Mouse (Mus musculus): ENCODE results near the gene Ccdc134. TPM values are rescaled to one million over a fixed set of nuclear protein-coding genes. Genes with fewer than 3 reads are reported as not detected.

The Ccdc134 gene
- total RNA-seq, 2 experiments from 2014 or later = 12.7 to 16.2 TPM

GRCm38 (mm10) chr15:82146770-82147610 lies 19.3 kb downstream of the Ccdc134 start, which contains the start of gene Srebf2:
Srebf2 (plus strand) TSS chr15:82147181.
- DNase-seq (ENCODE audit: low spot score in 2 of 2) = peak; percentile 98 to 99

- DNase-seq (ENCODE audit: low spot score in 2 of 2) = peak; percentile 57 to 68
Observed at GRCm38 (mm10) chr15:82147611-82148111, 19.9 kb downstream of the Ccdc134 start.

GRCm38 (mm10) chr15:82148510-82148911 lies 20.8 kb downstream of the Ccdc134 start:
- DNase-seq (ENCODE audit: low spot score in 2 of 2) = no peak

GRCm38 (mm10) chr15:82150042-82150441 lies 22.3 kb downstream of the Ccdc134 start:
- no peak for DNase-seq (ENCODE audit: low spot score in 2 of 2)

- no peak for DNase-seq (ENCODE audit: low spot score in 2 of 2)
Observed at GRCm38 (mm10) chr15:82151176-82151575, 23.5 kb downstream of the Ccdc134 start.

- no peak for DNase-seq (ENCODE audit: low spot score in 2 of 2)
Observed at GRCm38 (mm10) chr15:82152022-82152421, 24.3 kb downstream of the Ccdc134 start.

GRCm38 (mm10) chr15:82152435-82152834 lies 24.7 kb downstream of the Ccdc134 start:
- DNase-seq (ENCODE audit: low spot score in 2 of 2) = no peak

- no peak for DNase-seq (ENCODE audit: low spot score in 2 of 2)
Observed at GRCm38 (mm10) chr15:82156298-82156697, 28.6 kb downstream of the Ccdc134 start.

- no peak for DNase-seq (ENCODE audit: low spot score in 2 of 2)
Observed at GRCm38 (mm10) chr15:82156902-82157301, 29.2 kb downstream of the Ccdc134 start.

GRCm38 (mm10) chr15:82158243-82159035 lies 30.7 kb downstream of the Ccdc134 start:
- no peak for DNase-seq (ENCODE audit: low spot score in 2 of 2)

GRCm38 (mm10) chr15:82159471-82159870 lies 31.7 kb downstream of the Ccdc134 start:
- no peak for DNase-seq (ENCODE audit: low spot score in 2 of 2)

GRCm38 (mm10) chr15:82160731-82161640 lies 33.3 kb downstream of the Ccdc134 start:
- DNase-seq (ENCODE audit: low spot score in 2 of 2) = no peak

GRCm38 (mm10) chr15:82161965-82162600 lies 34.4 kb downstream of the Ccdc134 start:
- no peak for DNase-seq (ENCODE audit: low spot score in 2 of 2)

GRCm38 (mm10) chr15:82163356-82164060 lies 35.8 kb downstream of the Ccdc134 start:
- no peak for DNase-seq (ENCODE audit: low spot score in 2 of 2)

- DNase-seq (ENCODE audit: low spot score in 2 of 2) = no peak
Observed at GRCm38 (mm10) chr15:82164061-82164399, 36.3 kb downstream of the Ccdc134 start.

GRCm38 (mm10) chr15:82164496-82164895 lies 36.8 kb downstream of the Ccdc134 start:
- no peak for DNase-seq (ENCODE audit: low spot score in 2 of 2)

- DNase-seq (ENCODE audit: low spot score in 2 of 2) = peak; percentile 79 to 85
Observed at GRCm38 (mm10) chr15:82165332-82166239, 37.9 kb downstream of the Ccdc134 start.

GRCm38 (mm10) chr15:82166240-82167100 lies 38.7 kb downstream of the Ccdc134 start:
- no peak for DNase-seq (ENCODE audit: low spot score in 2 of 2)
